Mouse (Mus musculus) B cell, adult 67 days (primary cell): Measurements from ENCODE around the gene Fbxl20. TPM values are rescaled to one million over a fixed set of nuclear protein-coding genes. Genes with fewer than 3 reads are reported as not detected.

Experiments
- total RNA-seq, 2 experiments: library from RNA; stranded (reverse); gene quantifications; 4 replicates each; pipeline ENCODE4 v1.2.4; 2023

The Fbxl20 gene
- 10 to 100 TPM; 48.7 to 50.1 TPM for total RNA-seq

GRCm38 (mm10) chr11:98149786-98150624 is at the start of gene Fbxl20:
TSS of gene Fbxl20 (minus strand) at chr11:98150403.

GRCm38 (mm10) chr11:98192901-98193805 is 43.0 kb upstream of the Fbxl20 start, which contains the start of gene Med1:
TSS of gene Med1 (minus strand) at chr11:98193293.

GRCm38 (mm10) chr11:98052989-98053834 is 97.0 kb downstream of the Fbxl20 start, which contains the start of gene Stac2:
TSS of gene Stac2 (minus strand) at chr11:98053462.

Other genes with a start within 250 kb of the Fbxl20 start
- under 1 TPM; 0.68 to 0.73 TPM for gene Plxdc1, start 164.0 kb downstream of the Fbxl20 start, total RNA-seq
- 10 to 100 TPM; 61.3 to 65.0 TPM for gene Arl5c, start 154.2 kb downstream of the Fbxl20 start, total RNA-seq
- 1 to 10 TPM; 5.8 to 6.6 TPM for gene Cacnb1, start 127.4 kb downstream of the Fbxl20 start, total RNA-seq
- gene Rpl19, start 123.7 kb downstream of the Fbxl20 start, total RNA-seq: 1,000 to 10,000 TPM; 1,852 to 1,930 TPM
- 10 to 100 TPM; 33.9 TPM for gene Stac2, start 96.9 kb downstream of the Fbxl20 start, total RNA-seq
- 100 to 1,000 TPM in 1 of 2 experiments, 10 to 100 TPM in 1; 81.7 to 105 TPM for gene Med1, start 42.9 kb upstream of the Fbxl20 start, total RNA-seq
- 100 to 1,000 TPM; 125 to 134 TPM for gene Cdk12, start 52.7 kb upstream of the Fbxl20 start, total RNA-seq
- under 1 TPM in 1 of 2 experiments, not detected in 1; 0.18 TPM for gene Neurod2, start 179.2 kb upstream of the Fbxl20 start, total RNA-seq
- gene Ppp1r1b, start 198.0 kb upstream of the Fbxl20 start, total RNA-seq: not detected
- 10 to 100 TPM; 39.6 to 44.8 TPM for gene Stard3, start 208.0 kb upstream of the Fbxl20 start, total RNA-seq
- gene Tcap, start 233.4 kb upstream of the Fbxl20 start, total RNA-seq: under 1 TPM in 1 of 2 experiments, not detected in 1; 0.62 TPM
- gene Pnmt, start 236.0 kb upstream of the Fbxl20 start, total RNA-seq: not detected